Mouse (Mus musculus) C2C12 (cell line): ENCODE measurements around the gene Pdlim3. TPM values are rescaled to one million over a fixed set of nuclear protein-coding genes. Genes with fewer than 3 reads are reported as not detected.

ENCODE experiments used
- H3K27me3 ChIP-seq: one replicate; pipeline ENCODE4 v1.6.1; 2011; ENCODE audit not compliant: control insufficient read depth, insufficient read depth, insufficient read length
- H3K36me3 ChIP-seq: one replicate; pipeline ENCODE4 v1.6.1; 2011; ENCODE audit not compliant: control insufficient read depth, insufficient read depth
- H3K4me3 ChIP-seq: one replicate; pipeline ENCODE4 v1.5.1; 2011; ENCODE audit warnings: mild to moderate bottlenecking, control low read depth; ENCODE audit not compliant: poor library complexity, insufficient read depth, severe bottlenecking
- H3K79me2 ChIP-seq: one replicate; pipeline ENCODE4 v1.6.1; 2011; ENCODE audit not compliant: control insufficient read depth, insufficient read depth
- H3K79me3 ChIP-seq: one replicate; pipeline ENCODE4 v1.6.1; 2011; ENCODE audit warnings: low read depth, control low read depth
- H3ac ChIP-seq: one replicate; pipeline ENCODE3; 2011; ENCODE audit warnings: low read depth; ENCODE audit not compliant: control insufficient read depth, insufficient read length
- CEBPB ChIP-seq: IDR thresholded peaks from one replicate; pipeline ENCODE4 v1.6.1; 2011; ENCODE audit warnings: low read depth, mild to moderate bottlenecking, control low read depth, moderate library complexity
- CTCF ChIP-seq: IDR thresholded peaks from one replicate; pipeline ENCODE4 v1.5.1; 2011; ENCODE audit not compliant: control insufficient read depth, insufficient read depth, insufficient read length
- FOSL1 ChIP-seq: IDR thresholded peaks from one replicate; pipeline ENCODE4 v1.8.0; 2011; ENCODE audit warnings: mild to moderate bottlenecking, low read length; ENCODE audit not compliant: poor library complexity, insufficient read depth, severe bottlenecking
- MAX ChIP-seq: IDR thresholded peaks from one replicate; pipeline ENCODE4 v1.6.1; 2011; ENCODE audit warnings: mild to moderate bottlenecking, control low read depth
- MYOD1 ChIP-seq: IDR thresholded peaks from one replicate; pipeline ENCODE4 v1.6.1; 2011; ENCODE audit warnings: low read depth; ENCODE audit not compliant: control insufficient read depth, insufficient read length
- MYOG ChIP-seq: IDR thresholded peaks from one replicate; pipeline ENCODE4 v1.6.1; 2011; ENCODE audit not compliant: control insufficient read depth, insufficient read length; ENCODE audit errors: extremely low read depth
- USF1 ChIP-seq: IDR thresholded peaks from one replicate; pipeline ENCODE4 v1.6.1; 2011; ENCODE audit warnings: low read depth, mild to moderate bottlenecking, control low read depth, moderate library complexity
- polyA plus RNA-seq: library from polyadenylated mRNA; unstranded; fragments of >200 nt; fragmentation: generic; extraction: Trizol; gene quantifications from one replicate; pipeline ENCODE4 v1.2.1, GENCODE M21; 2012; ENCODE audit warnings: missing spikeins

Gene Pdlim3
- polyA plus RNA-seq, 1 experiment = 1.2 TPM

DNA sequence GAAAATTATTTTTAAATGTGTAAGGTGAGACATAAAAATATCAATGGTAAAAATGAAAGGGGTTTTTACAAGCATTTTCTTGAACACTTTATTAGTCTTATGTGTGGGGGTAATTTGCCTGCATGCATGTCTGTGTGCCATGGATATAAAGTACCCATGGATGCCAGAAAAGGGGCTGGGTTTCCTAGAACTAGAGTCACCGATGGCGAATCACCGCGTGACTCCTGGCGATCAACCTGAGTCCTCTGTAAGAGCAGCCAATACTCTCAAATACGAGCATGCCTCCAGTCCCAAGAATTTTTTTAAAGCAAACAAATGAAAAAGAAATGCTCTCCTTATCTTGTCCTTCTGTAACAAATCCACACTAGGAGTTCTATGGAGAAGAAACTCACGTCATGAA lies 36.9 kb downstream of the Pdlim3 start:
- H3K4me3 ChIP-seq = no peak overlapping the region
- no peak overlapping the region for H3ac ChIP-seq
- H3K79me3 ChIP-seq = no peaks in the 10 kb centered on the region
- no peaks in the 10 kb centered on the region for H3K79me2 ChIP-seq
- TF ChIP-seq CEBPB (no peak), MYOG (no peak), FOSL1 (no peak), MAX (no peak), CTCF (no peak), USF1 (no peak), MYOD1 (no peak)
- no peaks in the 10 kb centered on the region for H3K36me3 ChIP-seq
- H3K27me3 ChIP-seq = no peaks in the 10 kb centered on the region

DNA sequence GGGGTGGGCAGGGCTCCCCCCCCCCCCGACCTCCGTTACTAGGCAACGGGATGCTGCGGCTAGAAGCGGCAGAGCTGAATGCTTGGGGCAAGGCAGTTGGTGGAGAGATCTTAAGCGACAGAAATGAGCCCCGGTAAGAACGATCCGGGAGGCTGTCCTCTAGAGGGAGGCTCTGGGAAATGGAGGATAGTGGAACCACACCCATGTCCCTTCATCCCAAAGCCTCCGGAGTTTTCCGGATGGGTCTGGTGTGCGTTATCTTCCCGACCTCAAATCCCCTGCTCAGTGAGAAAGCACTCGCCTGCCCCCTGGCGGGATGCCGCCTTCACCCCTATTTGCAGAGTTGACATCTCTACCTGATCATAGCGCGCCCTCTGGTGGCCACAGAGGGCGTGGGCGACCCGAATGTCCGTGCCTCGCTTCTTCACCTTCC lies 49.3 kb downstream of the Pdlim3 start, which contains the start of gene Ccdc110:
Gene Ccdc110, plus strand, starts transcription at position 38 of the 433 bp plus-strand sequence.
- no peaks in the 10 kb centered on the region for H3K79me3 ChIP-seq
- H3K27me3 ChIP-seq = peaks cover 10% of the 10 kb centered on the region
- H3ac ChIP-seq = no peak within 1 kb of the TSS
- TF ChIP-seq FOSL1 (no peak), MYOG (no peak), MYOD1 (no peak), USF1 (no peak), CTCF (peak; percentile 99)
- H3K4me3 ChIP-seq = no peak within 1 kb of the TSS
- H3K79me2 ChIP-seq = no peaks in the 10 kb centered on the region
- no peaks in the 10 kb centered on the region for H3K36me3 ChIP-seq

DNA sequence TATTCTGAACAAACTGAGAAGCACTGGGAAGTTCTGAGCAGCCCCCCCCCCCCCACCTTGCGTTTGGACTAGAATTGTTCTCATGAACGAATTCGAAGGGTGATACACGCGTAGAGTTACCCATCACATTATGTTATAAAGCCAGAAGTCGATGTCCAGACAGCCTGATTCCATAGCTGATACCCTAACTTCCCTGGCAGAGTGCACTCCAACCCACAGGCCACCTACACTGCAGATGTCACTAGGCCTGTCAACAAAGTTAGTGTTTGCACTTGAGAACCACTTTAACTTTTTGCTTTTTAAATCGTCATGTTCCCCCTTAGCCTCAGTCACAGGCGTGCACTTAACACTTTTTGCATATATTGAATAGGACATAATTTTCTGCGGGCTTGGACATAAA lies 51.7 kb downstream of the Pdlim3 start:
- TF ChIP-seq MAX (no peak), CTCF (no peak), MYOG (no peak), FOSL1 (no peak), CEBPB (no peak), MYOD1 (no peak), USF1 (no peak)
- Histone ChIP-seq H3K79me2 (no peaks in the 10 kb centered on the region), H3ac (no peak overlapping the region), H3K36me3 (no peaks in the 10 kb centered on the region), H3K79me3 (no peaks in the 10 kb centered on the region), H3K27me3 (peaks cover 25% of the 10 kb centered on the region), H3K4me3 (no peak overlapping the region)

DNA sequence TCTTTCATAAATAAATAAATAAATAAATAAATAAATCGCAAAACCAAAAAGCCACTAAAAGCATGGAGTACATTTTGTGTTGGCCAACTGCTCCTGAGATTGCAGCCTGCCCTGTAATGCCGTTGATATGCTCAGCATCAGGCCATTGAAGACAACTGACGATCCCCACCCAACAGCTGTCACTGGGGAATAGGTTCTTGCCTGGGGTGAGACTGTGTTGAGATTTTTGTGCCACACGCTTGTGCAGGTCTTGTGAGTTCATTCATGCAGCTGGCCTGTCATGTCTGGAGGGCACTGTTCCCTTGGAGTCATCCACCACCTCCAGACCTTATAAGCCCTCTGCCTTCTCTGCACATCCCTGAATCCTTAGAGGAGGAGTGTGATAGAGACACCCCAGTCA lies 61.0 kb downstream of the Pdlim3 start:
- no peaks in the 10 kb centered on the region for H3K36me3 ChIP-seq
- no peaks in the 10 kb centered on the region for H3K79me3 ChIP-seq
- H3K4me3 ChIP-seq = no peak overlapping the region
- TF ChIP-seq MYOD1 (no peak), CTCF (no peak), USF1 (no peak), MYOG (no peak), FOSL1 (no peak), MAX (no peak), CEBPB (no peak)
- peaks cover 20% of the 10 kb centered on the region for H3K27me3 ChIP-seq
- H3K79me2 ChIP-seq = no peaks in the 10 kb centered on the region
- H3ac ChIP-seq = no peak overlapping the region

DNA sequence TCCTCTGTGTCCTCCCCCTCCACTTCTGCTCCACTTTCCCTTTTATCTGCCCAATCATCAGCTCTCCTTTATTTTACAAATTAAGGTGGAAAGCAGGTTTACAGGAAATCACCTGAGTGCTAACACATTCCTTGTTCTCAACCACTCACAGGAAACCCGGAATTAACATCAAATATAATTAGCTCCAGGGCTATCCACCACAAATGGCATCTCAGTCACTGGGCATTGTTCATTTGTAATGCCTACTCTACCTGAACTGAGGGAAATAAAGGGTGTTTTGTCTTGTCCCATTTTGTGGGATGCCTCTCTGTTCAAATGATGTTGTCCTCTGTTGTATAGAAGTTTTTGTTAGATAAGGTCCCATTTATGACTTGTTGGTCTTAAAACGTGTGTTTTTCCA lies 65.4 kb downstream of the Pdlim3 start:
- no peaks in the 10 kb centered on the region for H3K79me3 ChIP-seq
- H3ac ChIP-seq = no peak overlapping the region
- no peak overlapping the region for H3K4me3 ChIP-seq
- peaks cover 6% of the 10 kb centered on the region for H3K27me3 ChIP-seq
- H3K79me2 ChIP-seq = no peaks in the 10 kb centered on the region
- H3K36me3 ChIP-seq = no peaks in the 10 kb centered on the region
- TF ChIP-seq MAX = no peak
- no peak for TF ChIP-seq FOSL1
- no peak for TF ChIP-seq MYOG
- TF ChIP-seq CEBPB = no peak
- no peak for TF ChIP-seq USF1
- no peak for TF ChIP-seq MYOD1
- no peak for TF ChIP-seq CTCF

Other genes with a start within 250 kb of the Pdlim3 start
- not detected for gene Ccdc110, start 49.2 kb downstream of the Pdlim3 start, polyA plus RNA-seq
- gene 1700029J07Rik, start 89.8 kb downstream of the Pdlim3 start, polyA plus RNA-seq = 0.08 TPM
- gene Ufsp2, start 90.1 kb downstream of the Pdlim3 start, polyA plus RNA-seq = 19.1 TPM
- gene Lrp2bp, start 113.8 kb downstream of the Pdlim3 start, polyA plus RNA-seq = 0.04 TPM
- 2.8 TPM for gene Ankrd37, start 120.2 kb downstream of the Pdlim3 start, polyA plus RNA-seq